Mouse (Mus musculus): Measurements from ENCODE around the gene Myl3.

The Myl3 gene

GRCm38 (mm10) chr9:110741711-110742294 lies at the start of gene Myl3:
Gene Myl3 (plus strand): TSS chr9:110741861.
- DNase-seq = no peak

- DNase-seq = no peak
Observed at GRCm38 (mm10) chr9:110695165-110695755, 46.4 kb upstream of the Myl3 start.

- DNase-seq = no peak
Observed at GRCm38 (mm10) chr9:110696427-110696826, 45.2 kb upstream of the Myl3 start.

- DNase-seq = peak in 1 of 2 experiments; percentile 55
Observed at GRCm38 (mm10) chr9:110697465-110697864, 44.2 kb upstream of the Myl3 start.

GRCm38 (mm10) chr9:110699574-110699973 lies 42.1 kb upstream of the Myl3 start:
- DNase-seq = no peak

- DNase-seq = no peak
Observed at GRCm38 (mm10) chr9:110701114-110702032, 40.3 kb upstream of the Myl3 start.

- no peak for DNase-seq
Observed at GRCm38 (mm10) chr9:110702848-110703247, 38.8 kb upstream of the Myl3 start.

GRCm38 (mm10) chr9:110703951-110704350 lies 37.7 kb upstream of the Myl3 start:
- DNase-seq = no peak

- DNase-seq = no peak
Observed at GRCm38 (mm10) chr9:110706784-110707183, 34.9 kb upstream of the Myl3 start.

GRCm38 (mm10) chr9:110709640-110710258 lies 31.9 kb upstream of the Myl3 start:
- peak; percentile 77 to 86 for DNase-seq

- DNase-seq = no peak
Observed at GRCm38 (mm10) chr9:110711532-110711931, 30.1 kb upstream of the Myl3 start.

- DNase-seq = no peak
Observed at GRCm38 (mm10) chr9:110711996-110712395, 29.7 kb upstream of the Myl3 start.

- no peak for DNase-seq
Observed at GRCm38 (mm10) chr9:110712545-110712944, 29.1 kb upstream of the Myl3 start.

- DNase-seq = no peak
Observed at GRCm38 (mm10) chr9:110713389-110713788, 28.3 kb upstream of the Myl3 start.

GRCm38 (mm10) chr9:110715426-110715825 lies 26.2 kb upstream of the Myl3 start:
- DNase-seq = no peak

GRCm38 (mm10) chr9:110716775-110717174 lies 24.9 kb upstream of the Myl3 start:
- peak; percentile 75 to 84 for DNase-seq

- no peak for DNase-seq
Observed at GRCm38 (mm10) chr9:110718071-110718470, 23.6 kb upstream of the Myl3 start.

GRCm38 (mm10) chr9:110718810-110719209 lies 22.9 kb upstream of the Myl3 start:
- no peak for DNase-seq

- DNase-seq = no peak
Observed at GRCm38 (mm10) chr9:110719977-110720376, 21.7 kb upstream of the Myl3 start.

- DNase-seq = peak in 1 of 2 experiments; percentile 10
Observed at GRCm38 (mm10) chr9:110722060-110722459, 19.6 kb upstream of the Myl3 start.

- DNase-seq = peak; percentile 44 to 66
Observed at GRCm38 (mm10) chr9:110725721-110726135, 15.9 kb upstream of the Myl3 start.

GRCm38 (mm10) chr9:110726867-110727266 lies 14.8 kb upstream of the Myl3 start:
- DNase-seq = no peak

GRCm38 (mm10) chr9:110729841-110730240 lies 11.8 kb upstream of the Myl3 start:
- DNase-seq = peak; percentile 83

Measured in kidney, postnatal 4 days (tissue).